Mouse (Mus musculus): ENCODE measurements at regions not wholly inside any gene's neighbourhood (a gene's known extent, or its start where the extent isn't known, plus 50 kb on each side); places are given as distances from the start of the nearest gene placed in this dataset.

GRCm38 (mm10) chr4:56611751-56612150 is 128.1 kb upstream of the Gm26657 start:
- TF ChIP-seq CTCF (conservative IDR thresholded peaks at IDR 0.05; ENCODE audit: low read length): no peak
- no peak for TF ChIP-seq NANOG (IDR thresholded peaks at IDR 0.05; ENCODE audit: borderline replicate concordance, low read length)
- TF ChIP-seq POU5F1 (IDR thresholded peaks at IDR 0.05; ENCODE audit: borderline replicate concordance, low read length): no peak

All from E14TG2a.4 (cell line).